Mouse (Mus musculus): ENCODE results near the gene Pih1d3. TPM values are rescaled to one million over a fixed set of nuclear protein-coding genes. Genes with fewer than 3 reads are reported as not detected.

The Pih1d3 gene
- polyA plus RNA-seq, 1 experiment = not detected

- TF ChIP-seq CTCF (IDR thresholded peaks at IDR 0.05; ENCODE audit: extremely low read depth, insufficient read depth, insufficient read length, insufficient replicate concordance) = no peak
- no peak for TF ChIP-seq POLR2A (IDR thresholded peaks at IDR 0.05; ENCODE audit: low read depth, low read length)
- no peaks in the 10 kb centered on the region for H3K36me3 ChIP-seq (ENCODE audit: control insufficient read depth, insufficient read depth, low read length)
- no peak overlapping the region for H3K4me3 ChIP-seq (ENCODE audit: extremely low read depth, insufficient read depth, insufficient read length)
- H3K27ac ChIP-seq (ENCODE audit: insufficient read depth, low read length) = no peak overlapping the region
- H3K27me3 ChIP-seq (ENCODE audit: control insufficient read depth, insufficient read depth, low read length) = no peaks in the 10 kb centered on the region
- H3K4me1 ChIP-seq (ENCODE audit: control insufficient read depth, insufficient read depth, insufficient read length) = no peaks in the 10 kb centered on the region
- DNase-seq (ENCODE audit: low read depth in 1 of 2, low spot score in 2 of 2) = no peak
- WGBS = 69% methylated on average over 10 of the region's 10 CpGs
These were observed 37.7 kb downstream of the Pih1d3 start for GRCm38 (mm10) chr1:31260218-31260923.

Other genes starting within 250 kb of the Pih1d3 start
- gene AC153137.1, start 244.9 kb upstream of the Pih1d3 start, polyA plus RNA-seq (2012; rRNA removed) = not detected in 2 replicates
- not detected in 2 replicates for gene Lgsn, start 46.4 kb upstream of the Pih1d3 start, polyA plus RNA-seq (2012; rRNA removed)
- not detected in 2 replicates for gene 4931428L18Rik, start 154 bp upstream of the Pih1d3 start, polyA plus RNA-seq (2012; rRNA removed)

Data from spleen, adult 2 months (tissue).